In genomic region chr5:134232111-134232510, GRCm38 (mm10) we compare ENCODE assay signal across 9 mouse cellular contexts. TPM values are rescaled to one million over a fixed set of nuclear protein-coding genes. Genes with fewer than 3 reads are reported as not detected.
DNase-seq lines count a peak whose midpoint lies in the region; ATAC-seq and TF ChIP-seq lines count a peak whose summit lies in the region.
"Had no signal": no experiment of that assay in that cellular context is flagged by ENCODE, and none has a peak within 500 bp of the region (broad histone marks: within the 10 kb centered on the region; RNA-seq: fewer than 3 reads in every experiment).

No protein-coding gene starts in this region.

- peaks cover under 1% of the 10 kb centered on the region; the same call in 1 of the 2 replicates for H3K36me3 ChIP-seq in liver, embryonic 16.5 days (ENCODE audit: control insufficient read depth, insufficient read depth)
- H3K36me3 ChIP-seq in hindbrain, embryonic 11.5 days (ENCODE audit: control insufficient read depth, insufficient read depth, low read length) = peaks cover 9% of the 10 kb centered on the region
- H3K36me3 ChIP-seq in hindbrain, postnatal 0 days (ENCODE audit: insufficient read depth, low read length) = peaks cover 9% of the 10 kb centered on the region

- peak overlapping the region; percentile 71 for H3K27ac ChIP-seq in gastrocnemius, adult 2 months
- H3K27ac ChIP-seq in liver, embryonic 16.5 days (ENCODE audit: low read length) = peak overlapping the region; percentile 71
- no peak overlapping the region for H3K27ac ChIP-seq in hindbrain, embryonic 11.5 days (ENCODE audit: low read depth, low read length)
- H3K27ac ChIP-seq in hindbrain, postnatal 0 days = no peak overlapping the region

- H3K9ac ChIP-seq in liver, embryonic 16.5 days (ENCODE audit: low read depth, low read length) = no peak overlapping the region
- H3K9ac ChIP-seq in hindbrain, embryonic 11.5 days (ENCODE audit: low read depth, low read length) = no peak overlapping the region
- no peak overlapping the region for H3K9ac ChIP-seq in hindbrain, postnatal 0 days (replicated peaks; ENCODE audit: low read length)

- peak; percentile 49 for ATAC-seq in liver, embryonic 16.5 days (ENCODE audit: low read depth)
- no peak for ATAC-seq in hindbrain, embryonic 11.5 days (ENCODE audit: low FRiP score)
- no peak for ATAC-seq in hindbrain, postnatal 0 days

- DNase-seq in gastrocnemius, adult 2 months = no peak
- DNase-seq in gastrocnemius, postnatal 36 days = no peak
- peak; percentile 46 for DNase-seq in adipocyte (ENCODE audit: low spot score)
- peak; percentile 50 to 55 for DNase-seq in spleen, adult 18-20 months
- no peak for DNase-seq in hindbrain, embryonic 11.5 days (ENCODE audit: low spot score)
- no peak for DNase-seq in hindbrain, postnatal 0 days (ENCODE audit: low spot score)
- DNase-seq in layer of hippocampus, adult 9-11 months = no peak
- DNase-seq: embryo, embryonic 11 days had no signal

- peaks cover 32% of the 10 kb centered on the region for H3K4me1 ChIP-seq in liver, embryonic 16.5 days (ENCODE audit: control insufficient read depth, low read depth, low read length)
- H3K4me1 ChIP-seq in hindbrain, embryonic 11.5 days (replicated peaks; ENCODE audit: control insufficient read depth, insufficient read depth, low read length) = no peaks in the 10 kb centered on the region
- H3K4me1 ChIP-seq in hindbrain, postnatal 0 days (ENCODE audit: insufficient read depth, low read length) = 0 out of 2 replicates have a peak, but pooled peaks cover 3% of the 10 kb centered on the region

- no peak for TF ChIP-seq CTCF in gastrocnemius, adult 2 months (IDR thresholded peaks at IDR 0.05)
- TF ChIP-seq CTCF in hindbrain, postnatal 0 days (IDR thresholded peaks at IDR 0.05; ENCODE audit: low read depth) = no peak

- 10% methylated on average over 6 of the region's 6 CpGs for WGBS in liver, embryonic 16.5 days (ENCODE audit: insufficient replicate concordance)
- 75% methylated on average over 6 of the region's 6 CpGs for WGBS in hindbrain, embryonic 11.5 days
- WGBS in hindbrain, postnatal 0 days = 76% methylated on average over 6 of the region's 6 CpGs

- no peaks in the 10 kb centered on the region for H3K9me3 ChIP-seq in liver, embryonic 16.5 days (replicated peaks; ENCODE audit: control insufficient read depth, low read length)
- no peaks in the 10 kb centered on the region for H3K9me3 ChIP-seq in hindbrain, embryonic 11.5 days (ENCODE audit: control insufficient read depth, low read length)
- no peaks in the 10 kb centered on the region for H3K9me3 ChIP-seq in hindbrain, postnatal 0 days (ENCODE audit: low read length)

- intact Hi-C loops in gastrocnemius, adult 2 months (cut with DNase I) = loop anchor here (5.0 kb wide), 1 partner anchor 45 kb away; no protein-coding TSS in a partner anchor
- intact Hi-C loops in gastrocnemius, postnatal 36 days (cut with DNase I) = no loop called here

- H3K4me3 ChIP-seq in gastrocnemius, adult 2 months = no peak overlapping the region; the same call in 1 of the 2 replicates
- H3K4me3 ChIP-seq in liver, embryonic 16.5 days (ENCODE audit: low read depth, low read length) = no peak overlapping the region
- no peak overlapping the region for H3K4me3 ChIP-seq in hindbrain, embryonic 11.5 days (ENCODE audit: low read depth, low read length)
- H3K4me3 ChIP-seq in hindbrain, postnatal 0 days (ENCODE audit: low read length) = no peak overlapping the region

- H3K27me3 ChIP-seq in liver, embryonic 16.5 days (ENCODE audit: control insufficient read depth, insufficient read depth, low read depth, low read length) = no peaks in the 10 kb centered on the region
- no peaks in the 10 kb centered on the region for H3K27me3 ChIP-seq in hindbrain, embryonic 11.5 days (ENCODE audit: control insufficient read depth, insufficient read depth, low read length)
- no peaks in the 10 kb centered on the region for H3K27me3 ChIP-seq in hindbrain, postnatal 0 days (ENCODE audit: insufficient read depth, low read length)

- no peak overlapping the region for H3K4me2 ChIP-seq in liver, embryonic 16.5 days (ENCODE audit: low read depth, low read length)
- no peak overlapping the region for H3K4me2 ChIP-seq in hindbrain, embryonic 11.5 days (replicated peaks; ENCODE audit: low read depth, low read length)
- H3K4me2 ChIP-seq in hindbrain, postnatal 0 days (ENCODE audit: low read depth, low read length) = no peak overlapping the region

RNA-seq across cellular contexts. Expression of gene Ncf1, which starts 2.7 kb away (rescaled TPM):
- 1 to 10 TPM; 1.0 to 3.8 TPM for total RNA-seq in gastrocnemius, adult 2 months (2021)
- 1 to 10 TPM; 1.9 to 2.5 TPM for total RNA-seq in gastrocnemius, postnatal 36 days (2021)
- 25.1 and 26.5 TPM in 2 replicates for polyA plus RNA-seq in liver, embryonic 16.5 days (2015; fragmentation: Nextera tagmentation; extraction: Ambion mirVana)
- 3.2 and 4.0 TPM in 2 replicates for polyA plus RNA-seq in hindbrain, embryonic 11.5 days (2014; fragmentation: Nextera tagmentation; extraction: Ambion mirVana)
- total RNA-seq in hindbrain, postnatal 0 days (2014; rRNA removed) = 2.8 and 4.9 TPM in 2 replicates
- polyA plus RNA-seq in hindbrain, postnatal 0 days (2015; fragmentation: Nextera tagmentation; extraction: Ambion mirVana) = 2.0 and 2.3 TPM in 2 replicates

RNA-seq across cellular contexts. Expression of gene Gtf2ird2, which starts 48.3 kb away (rescaled TPM):
- 1 to 10 TPM; 6.1 to 6.4 TPM for total RNA-seq in gastrocnemius, adult 2 months (2021)
- total RNA-seq in gastrocnemius, postnatal 36 days (2021) = 1 to 10 TPM; 5.1 to 5.6 TPM
- polyA plus RNA-seq in liver, embryonic 16.5 days (2015; fragmentation: Nextera tagmentation; extraction: Ambion mirVana) = 1.8 and 1.9 TPM in 2 replicates
- 7.1 and 8.2 TPM in 2 replicates for polyA plus RNA-seq in hindbrain, embryonic 11.5 days (2014; fragmentation: Nextera tagmentation; extraction: Ambion mirVana)
- total RNA-seq in hindbrain, postnatal 0 days (2014; rRNA removed) = 14.6 and 19.7 TPM in 2 replicates
- polyA plus RNA-seq in hindbrain, postnatal 0 days (2015; fragmentation: Nextera tagmentation; extraction: Ambion mirVana) = 11.6 and 12.6 TPM in 2 replicates

RNA-seq across cellular contexts. Expression of gene Rcc1l, which starts 55.5 kb away (rescaled TPM):
- 10 to 100 TPM; 24.1 to 25.1 TPM for total RNA-seq in gastrocnemius, adult 2 months (2021)
- total RNA-seq in gastrocnemius, postnatal 36 days (2021) = 10 to 100 TPM; 19.7 to 24.1 TPM
- 10.0 and 10.6 TPM in 2 replicates for polyA plus RNA-seq in liver, embryonic 16.5 days (2015; fragmentation: Nextera tagmentation; extraction: Ambion mirVana)
- 21.8 and 22.8 TPM in 2 replicates for polyA plus RNA-seq in hindbrain, embryonic 11.5 days (2014; fragmentation: Nextera tagmentation; extraction: Ambion mirVana)
- 20.6 and 23.0 TPM in 2 replicates for total RNA-seq in hindbrain, postnatal 0 days (2014; rRNA removed)
- 21.5 and 21.7 TPM in 2 replicates for polyA plus RNA-seq in hindbrain, postnatal 0 days (2015; fragmentation: Nextera tagmentation; extraction: Ambion mirVana)

Comparison
In these comparisons a context has a peak if more than half of its experiments do, and no peak if none do; other contexts are left out.
1. DNase-seq: peak in adipocyte (single experiment) and spleen, adult 18-20 months (2 of 2); none in gastrocnemius, adult 2 months (single experiment), gastrocnemius, postnatal 36 days (0 of 2), hindbrain, embryonic 11.5 days (single experiment), hindbrain, postnatal 0 days (single experiment) and layer of hippocampus, adult 9-11 months (single experiment).
2. H3K27ac ChIP-seq: peak in gastrocnemius, adult 2 months (single experiment) and liver, embryonic 16.5 days (single experiment); none in hindbrain, embryonic 11.5 days (single experiment) and hindbrain, postnatal 0 days (single experiment).